Mouse (Mus musculus) E14TG2a.4 (cell line): ENCODE results near the gene Tob1.

Source experiments
- CTCF ChIP-seq: conservative IDR thresholded peaks from 2 replicates; pipeline ENCODE4 v1.5.1; 2014; ENCODE audit warnings: low read length
- NANOG ChIP-seq: IDR thresholded peaks from 2 replicates; pipeline ENCODE4 v1.6.1; 2014; ENCODE audit warnings: borderline replicate concordance, low read length, mixed read lengths
- POU5F1 ChIP-seq: IDR thresholded peaks from 2 replicates; pipeline ENCODE4 v1.6.1; 2014; ENCODE audit warnings: low read length, borderline replicate concordance

GRCm38 (mm10) chr11:94211124-94211603 lies at the start of gene Tob1:
- TF ChIP-seq CTCF = no peak
- no peak for TF ChIP-seq NANOG
- no peak for TF ChIP-seq POU5F1
